Mouse (Mus musculus): ENCODE measurements around the gene Ankrd33b.
A peak's percentile ranks its signal among the peaks of the same experiment; 100 is the strongest.

Ankrd33b gene

DNA sequence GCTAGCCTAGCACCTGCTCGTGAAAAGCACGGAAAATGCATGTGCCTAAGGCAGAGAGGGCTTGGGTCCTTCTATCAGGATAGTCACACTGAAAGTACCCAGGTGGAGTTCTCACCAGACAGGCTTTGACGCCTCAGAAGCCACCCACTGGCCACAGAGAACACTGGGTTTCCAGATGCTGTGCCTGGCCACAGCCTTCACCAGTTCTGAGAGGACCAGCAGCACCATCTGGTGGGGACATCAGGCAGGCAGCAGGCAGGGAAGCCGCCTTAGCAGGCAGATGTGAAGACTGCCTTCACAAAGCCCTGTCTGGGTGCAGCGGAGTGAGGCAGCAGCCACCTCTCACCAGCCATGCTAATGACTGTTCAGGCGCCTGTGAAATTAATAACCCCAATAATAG, 102.7 kb downstream of the Ankrd33b start:
- peak; percentile 85 for DNase-seq (ENCODE audit: low spot score)

DNA sequence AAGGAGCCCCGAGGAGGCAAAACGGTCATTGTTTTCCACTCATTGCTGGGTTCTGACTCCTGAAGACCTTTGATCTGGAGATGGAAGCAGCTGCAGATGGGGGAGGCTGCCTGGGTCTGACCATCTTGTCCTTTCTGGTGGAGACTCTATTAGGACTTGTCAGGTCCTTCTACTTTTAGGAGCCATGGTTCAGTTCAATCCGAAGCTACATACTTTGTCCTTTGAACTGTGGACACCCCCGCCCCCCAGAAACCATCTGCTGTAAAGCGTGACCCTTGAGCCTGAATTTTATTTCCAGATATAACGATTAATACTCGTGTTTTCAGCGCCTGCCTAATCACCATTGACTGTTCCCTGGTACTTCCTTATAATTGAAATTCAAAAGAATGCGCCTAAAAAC, 105.2 kb downstream of the Ankrd33b start:
- no peak for DNase-seq (ENCODE audit: low spot score)

GRCm38 (mm10) chr15:31261094-31261493, 106.4 kb downstream of the Ankrd33b start:
- no peak for DNase-seq (ENCODE audit: low spot score)

- DNase-seq (ENCODE audit: low spot score): no peak
Observed at GRCm38 (mm10) chr15:31258693-31259439, 108.7 kb downstream of the Ankrd33b start.

DNA sequence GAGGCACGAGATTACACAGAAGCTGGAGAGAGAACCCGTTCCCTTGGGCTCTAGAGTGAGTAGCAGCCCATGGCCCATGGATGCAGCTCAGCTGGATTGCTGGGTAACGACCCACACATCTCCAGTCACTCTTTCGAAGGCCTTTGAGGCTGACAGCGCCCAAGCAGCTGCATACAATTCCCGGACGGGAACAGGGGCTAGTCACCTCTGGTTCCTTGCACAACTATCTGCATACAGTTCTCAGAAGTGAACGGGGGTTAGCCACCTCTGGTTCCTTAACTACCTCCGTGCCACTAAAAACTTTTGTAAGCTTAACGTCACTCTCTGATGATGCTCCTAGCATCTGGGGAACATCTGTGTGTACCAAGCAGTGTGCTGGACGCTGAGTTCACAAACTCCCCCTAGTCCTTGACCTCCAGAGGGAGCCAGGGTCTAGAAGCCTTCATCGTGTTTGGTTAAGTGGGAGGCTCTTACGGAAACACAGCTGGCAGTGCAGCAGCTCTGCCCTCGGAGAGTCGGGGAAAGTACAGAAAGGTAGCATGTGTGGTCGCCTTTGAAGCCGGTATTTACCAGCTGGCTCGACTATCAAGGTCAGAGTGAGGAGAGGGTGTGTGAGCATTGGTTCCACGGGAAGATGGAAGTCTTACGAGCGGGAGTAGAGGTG, 109.4 kb downstream of the Ankrd33b start:
- no peak for DNase-seq (ENCODE audit: low spot score)

DNA sequence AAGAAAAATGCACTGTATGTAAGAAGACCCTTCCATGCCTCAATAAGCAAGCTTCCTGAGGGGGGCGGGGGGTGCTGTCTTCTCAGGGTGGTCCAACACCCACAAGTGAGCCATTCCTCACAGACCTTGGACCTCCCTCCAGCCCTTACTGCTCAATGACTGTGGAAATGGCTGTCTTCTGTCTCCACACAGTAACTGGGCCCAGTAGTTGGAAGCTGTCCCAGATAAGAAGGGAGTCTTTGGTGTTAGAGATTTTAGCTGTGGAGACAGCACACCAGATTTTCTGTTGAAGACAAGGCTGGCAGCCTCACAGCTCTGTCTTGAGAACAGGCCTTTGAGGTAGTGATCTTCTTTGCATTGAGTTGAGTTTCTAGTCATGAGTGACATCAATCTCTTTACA, 110.2 kb downstream of the Ankrd33b start:
- no peak for DNase-seq (ENCODE audit: low spot score)

DNA sequence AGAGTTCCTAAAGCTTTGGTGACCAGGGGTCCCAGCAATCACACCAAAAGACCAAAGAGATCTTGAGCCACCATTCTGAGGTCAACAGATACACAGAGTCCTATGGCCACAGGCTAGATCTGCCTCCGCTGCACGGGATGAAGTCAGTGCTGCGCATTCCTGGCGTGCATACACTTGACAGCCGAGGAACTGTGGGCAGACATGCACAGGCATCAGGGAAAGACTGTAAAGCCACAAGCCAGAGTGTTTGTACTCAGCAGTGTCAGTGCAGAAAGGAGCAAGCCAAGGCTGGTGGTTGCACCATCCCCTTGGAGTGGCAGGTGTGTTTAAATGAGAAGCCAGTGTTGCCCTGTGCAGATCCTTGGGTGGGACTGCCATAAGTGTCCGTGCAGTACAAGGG, 111.8 kb downstream of the Ankrd33b start:
- no peak for DNase-seq (ENCODE audit: low spot score)

- no peak for DNase-seq (ENCODE audit: low spot score)
Observed at GRCm38 (mm10) chr15:31254939-31255535, 112.5 kb downstream of the Ankrd33b start.

- no peak for DNase-seq (ENCODE audit: low spot score)
Observed at GRCm38 (mm10) chr15:31253963-31254362, 113.6 kb downstream of the Ankrd33b start.

GRCm38 (mm10) chr15:31253380-31253779, 114.1 kb downstream of the Ankrd33b start:
- DNase-seq (ENCODE audit: low spot score): no peak

GRCm38 (mm10) chr15:31252590-31253311, 114.8 kb downstream of the Ankrd33b start:
- DNase-seq (ENCODE audit: low spot score): no peak

- DNase-seq (ENCODE audit: low spot score): no peak
Observed at GRCm38 (mm10) chr15:31251189-31251588, 116.3 kb downstream of the Ankrd33b start.

DNA sequence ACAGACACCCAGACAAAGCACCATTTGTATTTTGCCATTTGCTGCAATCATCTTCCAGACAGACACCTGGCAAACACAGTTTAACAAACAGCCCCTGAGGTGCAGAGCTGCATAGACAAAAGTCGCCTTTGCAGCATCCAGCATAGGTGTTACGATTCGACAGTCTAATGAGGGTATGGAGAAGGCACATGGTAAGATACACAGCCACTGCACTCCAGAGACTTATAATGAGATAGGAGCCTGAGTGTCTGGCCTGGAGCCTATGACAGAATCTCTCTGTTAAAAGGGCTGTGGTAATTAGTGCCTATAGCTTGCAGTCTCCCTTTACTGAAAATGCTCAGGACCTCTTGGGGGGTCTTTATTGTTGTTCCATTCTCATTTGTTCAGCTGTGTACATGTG, 116.8 kb downstream of the Ankrd33b start:
- no peak for DNase-seq (ENCODE audit: low spot score)

GRCm38 (mm10) chr15:31250027-31250426, 117.5 kb downstream of the Ankrd33b start:
- no peak for DNase-seq (ENCODE audit: low spot score)

DNA sequence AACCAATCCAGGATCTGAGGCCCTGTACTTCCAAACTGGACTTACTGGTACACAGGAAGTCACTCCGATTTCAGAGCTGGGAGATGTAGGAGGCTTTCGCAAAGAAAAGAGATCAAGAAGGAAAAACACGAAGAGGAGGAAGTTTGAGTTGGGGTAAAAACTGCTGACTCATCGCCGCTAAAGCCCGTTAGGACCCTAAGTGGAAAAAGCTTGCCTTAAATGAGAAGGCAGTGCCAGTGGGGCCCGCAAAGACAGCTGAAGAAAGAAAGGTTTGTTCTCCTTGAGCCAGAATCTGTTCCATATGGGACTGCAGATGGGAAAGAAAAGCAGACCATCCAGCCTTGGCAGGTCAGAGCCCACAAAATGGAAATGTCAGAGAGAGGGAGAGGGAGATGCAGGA, 118.6 kb downstream of the Ankrd33b start:
- no peak for DNase-seq (ENCODE audit: low spot score)

DNA sequence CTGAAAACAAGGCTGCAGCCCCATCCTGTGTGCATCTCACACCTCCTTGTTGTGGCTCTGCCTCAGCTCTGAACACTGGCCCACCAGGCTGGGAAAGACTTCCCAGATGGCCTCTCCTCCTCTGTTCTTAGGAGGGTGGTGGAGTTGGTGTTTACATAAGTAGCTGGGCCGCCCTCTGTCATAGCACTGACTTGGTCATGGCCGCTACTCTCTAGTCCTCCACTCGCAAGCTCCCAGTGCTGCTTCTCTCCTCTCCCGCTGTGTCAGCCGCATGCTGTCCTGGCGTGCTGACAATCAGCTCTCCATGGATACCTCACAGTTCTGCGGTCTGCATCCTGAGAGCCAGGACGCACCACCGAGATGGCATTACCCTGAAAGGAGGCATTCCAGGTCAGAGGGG, 120.5 kb downstream of the Ankrd33b start:
- peak; percentile 39 for DNase-seq (ENCODE audit: low spot score)

GRCm38 (mm10) chr15:31245934-31246333, 121.6 kb downstream of the Ankrd33b start:
- no peak for DNase-seq (ENCODE audit: low spot score)

DNA sequence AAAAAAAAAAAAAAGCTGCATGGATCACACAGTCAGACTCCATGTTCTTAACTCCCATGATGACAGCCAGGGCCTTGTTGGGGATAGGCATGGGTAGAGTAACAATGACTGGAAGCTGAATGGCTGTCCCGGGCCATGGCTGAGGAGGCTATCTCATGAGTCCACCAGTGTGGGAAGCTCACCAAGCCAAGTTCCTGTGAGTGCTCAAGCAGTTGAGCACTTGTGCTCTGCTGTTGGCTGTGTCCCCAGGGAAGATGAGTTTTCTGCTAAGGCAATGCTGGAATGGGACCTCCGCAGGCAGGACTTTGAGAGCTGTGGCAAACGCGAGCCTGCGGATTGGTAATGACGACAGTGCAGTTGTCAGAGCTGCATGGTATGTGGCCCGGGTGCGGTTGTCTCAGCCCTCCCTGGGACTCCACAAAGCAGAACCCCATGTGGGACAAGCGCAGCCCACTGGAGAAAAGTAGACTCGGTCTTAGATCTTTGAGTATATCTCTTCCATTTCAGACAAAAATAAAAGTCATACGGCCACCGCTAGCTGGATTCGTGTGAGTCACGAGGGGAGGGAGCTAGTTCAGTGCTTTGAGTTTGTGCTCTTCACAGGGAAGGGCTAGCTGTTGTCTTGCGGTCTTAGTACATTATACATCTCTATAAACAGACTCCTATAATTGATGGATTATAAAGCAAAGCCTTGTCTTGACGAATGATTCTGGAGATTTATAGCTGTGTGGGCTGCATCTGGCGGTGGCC, 122.7 kb downstream of the Ankrd33b start:
- no peak for DNase-seq (ENCODE audit: low spot score)

- DNase-seq (ENCODE audit: low spot score): no peak
Observed at GRCm38 (mm10) chr15:31243260-31243659, 124.3 kb downstream of the Ankrd33b start.
